Mouse (Mus musculus) heart, embryonic 13.5 days (tissue): ENCODE data around the gene Unc119. TPM values are rescaled to one million over a fixed set of nuclear protein-coding genes. Genes with fewer than 3 reads are reported as not detected.

Experiments used
- ATAC-seq: fragments of 200-750 bp; cut with Nextera tagmentation; 2 replicates; pipeline ENCODE4 v1.8.0; 2017; ENCODE audit warnings: moderate TSS enrichment; ENCODE audit not compliant: insufficient number of reproducible peaks, low FRiP score, low TSS enrichment; ENCODE audit errors: extremely low read depth
- H3K27ac ChIP-seq: fragments of 300-500 bp; sonication (generic); replicated peaks from 2 replicates; pipeline ENCODE4 v1.5.1; 2015; ENCODE audit warnings: moderate library complexity, mild to moderate bottlenecking, inconsistent platforms
- H3K27me3 ChIP-seq: fragments of 300-500 bp; sonication (generic); replicated peaks from 2 replicates; pipeline ENCODE4 v1.6.1; 2015; ENCODE audit warnings: mild to moderate bottlenecking, inconsistent platforms
- H3K36me3 ChIP-seq: fragments of 300-500 bp; sonication (generic); 2 replicates; pipeline ENCODE4 v1.6.1; 2015; ENCODE audit warnings: mild to moderate bottlenecking, inconsistent platforms
- H3K4me1 ChIP-seq: fragments of 300-500 bp; sonication (generic); 2 replicates; pipeline ENCODE4 v1.6.1; 2015; ENCODE audit warnings: inconsistent platforms
- H3K4me2 ChIP-seq: fragments of 300-500 bp; sonication (generic); 2 replicates; pipeline ENCODE4 v1.6.1; 2015; ENCODE audit warnings: inconsistent platforms, mild to moderate bottlenecking, moderate library complexity
- H3K4me3 ChIP-seq: fragments of 300-500 bp; sonication (generic); 2 replicates; pipeline ENCODE4 v1.5.1; 2015; ENCODE audit warnings: moderate library complexity, mild to moderate bottlenecking, inconsistent platforms
- H3K9ac ChIP-seq: fragments of 300-500 bp; sonication (generic); 2 replicates; pipeline ENCODE4 v1.6.1; 2015; ENCODE audit warnings: inconsistent platforms, mild to moderate bottlenecking, moderate library complexity
- H3K9me3 ChIP-seq: fragments of 300-500 bp; sonication (generic); 2 replicates; pipeline ENCODE4 v1.6.1; 2016; ENCODE audit warnings: inconsistent platforms
- WGBS: fragments of 180-500 bp; shearing (Covaris S2); methylation state at CpG from one replicate; pipeline ENCODE4 v1.1.7; 2015; ENCODE audit warnings: mixed read lengths; 5-methylcytosine and 5-hydroxymethylcytosine counted together
- polyA plus RNA-seq: library from polyadenylated mRNA; unstranded; fragments of >200 nt; fragmentation: Nextera tagmentation; extraction: Ambion mirVana; gene quantifications from 2 replicates; pipeline ENCODE4 v1.2.1, GENCODE M21; 2015

The Unc119 gene
- polyA plus RNA-seq, 1 experiment from 2014 or later: 42.8 TPM

- Histone ChIP-seq H3K9me3 (no peaks in the 10 kb centered on the region), H3K4me2 (no peak overlapping the region), H3K27me3 (peaks cover 45% of the 10 kb centered on the region), H3K36me3 (no peaks in the 10 kb centered on the region), H3K27ac (no peak overlapping the region), H3K4me1 (no peaks in the 10 kb centered on the region), H3K4me3 (no peak overlapping the region), H3K9ac (no peak overlapping the region)
- no peak for ATAC-seq
- whole genome bisulfite sequencing: 15% methylated on average over 22 of the region's 22 CpGs
These were observed 15.2 kb downstream of the Unc119 start for GRCm38 (mm10) chr11:78358330-78359007.

- peak overlapping the region; percentile 28; the same call in 1 of the 2 replicates for H3K9ac ChIP-seq
- no peaks in the 10 kb centered on the region for H3K9me3 ChIP-seq
- peak overlapping the region; percentile 73 for H3K4me2 ChIP-seq
- no peak overlapping the region for H3K27ac ChIP-seq
- H3K4me3 ChIP-seq: peak overlapping the region; percentile 46
- H3K27me3 ChIP-seq: peaks cover 48% of the 10 kb centered on the region
- no peaks in the 10 kb centered on the region for H3K36me3 ChIP-seq
- no peak for ATAC-seq
- H3K4me1 ChIP-seq: no peaks in the 10 kb centered on the region
- 10% methylated on average over 13 of the region's 13 CpGs for WGBS
These were observed 17.0 kb downstream of the Unc119 start for GRCm38 (mm10) chr11:78360125-78360788.

- H3K9me3 ChIP-seq: no peaks in the 10 kb centered on the region
- WGBS: 53% methylated on average over 2 of the region's 2 CpGs
- no peak overlapping the region for H3K4me3 ChIP-seq
- H3K27ac ChIP-seq: no peak overlapping the region
- peaks cover 48% of the 10 kb centered on the region for H3K27me3 ChIP-seq
- no peaks in the 10 kb centered on the region for H3K36me3 ChIP-seq
- no peak for ATAC-seq
- H3K4me2 ChIP-seq: peak overlapping the region; percentile 73
- no peak overlapping the region for H3K9ac ChIP-seq
- H3K4me1 ChIP-seq: no peaks in the 10 kb centered on the region
These were observed 17.5 kb downstream of the Unc119 start for GRCm38 (mm10) chr11:78360789-78361131.

GRCm38 (mm10) chr11:78363309-78364007 lies 20.2 kb downstream of the Unc119 start:
- WGBS: 72% methylated on average over 13 of the region's 13 CpGs
- peaks cover 33% of the 10 kb centered on the region for H3K27me3 ChIP-seq

GRCm38 (mm10) chr11:78364103-78364502 lies 20.8 kb downstream of the Unc119 start:
- H3K36me3 ChIP-seq: no peaks in the 10 kb centered on the region
- H3K9me3 ChIP-seq: no peaks in the 10 kb centered on the region
- H3K27me3 ChIP-seq: peaks cover 28% of the 10 kb centered on the region
- no peaks in the 10 kb centered on the region for H3K4me1 ChIP-seq
- ATAC-seq: no peak
- H3K4me2 ChIP-seq: no peak overlapping the region
- 47% methylated on average over 8 of the region's 8 CpGs for WGBS
- H3K27ac ChIP-seq: no peak overlapping the region
- H3K9ac ChIP-seq: no peak overlapping the region
- H3K4me3 ChIP-seq: no peak overlapping the region

More at GRCm38 (mm10) chr11:78363309-78364007, 20.2 kb downstream of the Unc119 start:
- Histone ChIP-seq H3K4me1 (no peaks in the 10 kb centered on the region), H3K36me3 (no peaks in the 10 kb centered on the region), H3K9me3 (no peaks in the 10 kb centered on the region), H3K4me2 (no peak overlapping the region), H3K9ac (no peak overlapping the region), H3K27ac (no peak overlapping the region), H3K4me3 (no peak overlapping the region)
- no peak for ATAC-seq

- no peak overlapping the region for H3K27ac ChIP-seq
- H3K27me3 ChIP-seq: peaks cover 11% of the 10 kb centered on the region; the same call in 1 of the 2 replicates
- no peak overlapping the region for H3K4me3 ChIP-seq
- H3K4me2 ChIP-seq: no peak overlapping the region
- H3K36me3 ChIP-seq: no peaks in the 10 kb centered on the region
- 84% methylated on average over 15 of the region's 15 CpGs for WGBS
- ATAC-seq: no peak
- H3K9ac ChIP-seq: no peak overlapping the region
- no peaks in the 10 kb centered on the region for H3K9me3 ChIP-seq
- no peaks in the 10 kb centered on the region for H3K4me1 ChIP-seq
These were observed 24.4 kb downstream of the Unc119 start for GRCm38 (mm10) chr11:78367456-78368225.

- H3K27ac ChIP-seq: no peak overlapping the region
- WGBS: 62% methylated on average over 1 of the region's 1 CpGs
- no peaks in the 10 kb centered on the region for H3K4me1 ChIP-seq
- no peaks in the 10 kb centered on the region; the same call in 1 of the 2 replicates for H3K27me3 ChIP-seq
- no peak overlapping the region for H3K9ac ChIP-seq
- no peak for ATAC-seq
- no peaks in the 10 kb centered on the region for H3K36me3 ChIP-seq
- H3K9me3 ChIP-seq: no peaks in the 10 kb centered on the region
- no peak overlapping the region for H3K4me2 ChIP-seq
- no peak overlapping the region for H3K4me3 ChIP-seq
These were observed 27.1 kb downstream of the Unc119 start for GRCm38 (mm10) chr11:78370389-78370788.

- no peak overlapping the region for H3K9ac ChIP-seq
- no peaks in the 10 kb centered on the region for H3K36me3 ChIP-seq
- no peak overlapping the region for H3K4me2 ChIP-seq
- H3K4me1 ChIP-seq: no peaks in the 10 kb centered on the region
- WGBS: 85% methylated on average over 11 of the region's 11 CpGs
- ATAC-seq: no peak
- no peaks in the 10 kb centered on the region for H3K9me3 ChIP-seq
- H3K27ac ChIP-seq: no peak overlapping the region
- no peaks in the 10 kb centered on the region; the same call in 1 of the 2 replicates for H3K27me3 ChIP-seq
- no peak overlapping the region for H3K4me3 ChIP-seq
These were observed 28.4 kb downstream of the Unc119 start for GRCm38 (mm10) chr11:78371711-78372110.

GRCm38 (mm10) chr11:78372166-78372565 lies 28.9 kb downstream of the Unc119 start:
- H3K9me3 ChIP-seq: no peaks in the 10 kb centered on the region
- H3K27ac ChIP-seq: no peak overlapping the region
- H3K4me2 ChIP-seq: no peak overlapping the region
- no peaks in the 10 kb centered on the region; the same call in 1 of the 2 replicates for H3K27me3 ChIP-seq
- H3K9ac ChIP-seq: no peak overlapping the region
- WGBS: 61% methylated on average over 3 of the region's 3 CpGs
- H3K4me1 ChIP-seq: no peaks in the 10 kb centered on the region
- no peaks in the 10 kb centered on the region for H3K36me3 ChIP-seq
- no peak overlapping the region for H3K4me3 ChIP-seq
- ATAC-seq: no peak

- no peak for ATAC-seq
- Histone ChIP-seq H3K4me3 (no peak overlapping the region), H3K4me1 (no peaks in the 10 kb centered on the region), H3K9ac (no peak overlapping the region), H3K4me2 (no peak overlapping the region), H3K36me3 (no peaks in the 10 kb centered on the region), H3K9me3 (no peaks in the 10 kb centered on the region), H3K27ac (no peak overlapping the region), H3K27me3 (no peaks in the 10 kb centered on the region)
- 46% methylated on average over 7 of the region's 7 CpGs for WGBS
These were observed 29.3 kb downstream of the Unc119 start for GRCm38 (mm10) chr11:78372610-78373009.

- H3K4me1 ChIP-seq: no peaks in the 10 kb centered on the region
- H3K27me3 ChIP-seq: peaks cover 14% of the 10 kb centered on the region
- H3K9me3 ChIP-seq: no peaks in the 10 kb centered on the region
- 74% methylated on average over 8 of the region's 8 CpGs for WGBS
- H3K27ac ChIP-seq: no peak overlapping the region
- ATAC-seq: no peak
- no peak overlapping the region for H3K4me2 ChIP-seq
- H3K9ac ChIP-seq: no peak overlapping the region
- no peak overlapping the region for H3K4me3 ChIP-seq
- H3K36me3 ChIP-seq: no peaks in the 10 kb centered on the region
These were observed 30.9 kb downstream of the Unc119 start for GRCm38 (mm10) chr11:78374147-78374546.
